Mouse (Mus musculus): Measurements from ENCODE around the gene Flii. TPM values are rescaled to one million over a fixed set of nuclear protein-coding genes. Genes with fewer than 3 reads are reported as not detected.

Flii gene
- polyA plus RNA-seq, 1 experiment from 2014 or later, result 85.7 TPM

- H3K9me3 ChIP-seq (ENCODE audit: control insufficient read depth, low read length), result no peaks in the 10 kb centered on the region
- 81% methylated on average over 3 of the region's 3 CpGs for WGBS
- ATAC-seq, result no peak
- H3K27ac ChIP-seq (ENCODE audit: low read length), result no peak overlapping the region
- no peak overlapping the region for H3K4me2 ChIP-seq (ENCODE audit: low read length)
- no peaks in the 10 kb centered on the region for H3K36me3 ChIP-seq (ENCODE audit: control insufficient read depth, insufficient read depth)
- no peaks in the 10 kb centered on the region for H3K4me1 ChIP-seq (replicated peaks; ENCODE audit: control insufficient read depth, insufficient read depth, low read length)
- no peak overlapping the region for H3K9ac ChIP-seq (replicated peaks; ENCODE audit: low read depth, low read length)
- H3K4me3 ChIP-seq (replicated peaks; ENCODE audit: low read length), result no peak overlapping the region
- no peaks in the 10 kb centered on the region for H3K27me3 ChIP-seq (replicated peaks; ENCODE audit: control insufficient read depth, insufficient read depth, low read length)
Measured at GRCm38 (mm10) chr11:60761681-60762080, 34.6 kb upstream of the Flii start.

- Histone ChIP-seq H3K36me3 (ENCODE audit: control insufficient read depth, insufficient read depth) (peaks cover 11% of the 10 kb centered on the region), H3K9ac (replicated peaks; ENCODE audit: low read depth, low read length) (no peak overlapping the region), H3K27me3 (replicated peaks; ENCODE audit: control insufficient read depth, insufficient read depth, low read length) (no peaks in the 10 kb centered on the region), H3K4me3 (replicated peaks; ENCODE audit: low read length) (no peak overlapping the region), H3K4me1 (replicated peaks; ENCODE audit: control insufficient read depth, insufficient read depth, low read length) (no peaks in the 10 kb centered on the region), H3K9me3 (ENCODE audit: control insufficient read depth, low read length) (no peaks in the 10 kb centered on the region), H3K4me2 (ENCODE audit: low read length) (no peak overlapping the region), H3K27ac (ENCODE audit: low read length) (no peak overlapping the region)
- no peak for ATAC-seq
- 95% methylated on average over 7 of the region's 7 CpGs for WGBS
Measured at GRCm38 (mm10) chr11:60755570-60755969, 28.5 kb upstream of the Flii start.

GRCm38 (mm10) chr11:60740321-60740720, 13.3 kb upstream of the Flii start:
- WGBS, result 70% methylated on average over 3 of the region's 3 CpGs

GRCm38 (mm10) chr11:60737450-60737849, 10.4 kb upstream of the Flii start:
- Histone ChIP-seq H3K27me3 (replicated peaks; ENCODE audit: control insufficient read depth, insufficient read depth, low read length) (no peaks in the 10 kb centered on the region), H3K4me1 (replicated peaks; ENCODE audit: control insufficient read depth, insufficient read depth, low read length) (no peaks in the 10 kb centered on the region), H3K4me2 (ENCODE audit: low read length) (no peak overlapping the region), H3K9ac (replicated peaks; ENCODE audit: low read depth, low read length) (no peak overlapping the region), H3K4me3 (replicated peaks; ENCODE audit: low read length) (no peak overlapping the region), H3K36me3 (ENCODE audit: control insufficient read depth, insufficient read depth) (peaks cover 12% of the 10 kb centered on the region), H3K9me3 (ENCODE audit: control insufficient read depth, low read length) (no peaks in the 10 kb centered on the region), H3K27ac (ENCODE audit: low read length) (no peak overlapping the region)
- no peak for ATAC-seq

More at GRCm38 (mm10) chr11:60740321-60740720, 13.3 kb upstream of the Flii start:
- Histone ChIP-seq H3K4me3 (replicated peaks; ENCODE audit: low read length) (no peak overlapping the region), H3K27me3 (replicated peaks; ENCODE audit: control insufficient read depth, insufficient read depth, low read length) (no peaks in the 10 kb centered on the region), H3K27ac (ENCODE audit: low read length) (no peak overlapping the region), H3K4me2 (ENCODE audit: low read length) (no peak overlapping the region), H3K9me3 (ENCODE audit: control insufficient read depth, low read length) (no peaks in the 10 kb centered on the region), H3K4me1 (replicated peaks; ENCODE audit: control insufficient read depth, insufficient read depth, low read length) (no peaks in the 10 kb centered on the region), H3K9ac (replicated peaks; ENCODE audit: low read depth, low read length) (no peak overlapping the region), H3K36me3 (ENCODE audit: control insufficient read depth, insufficient read depth) (peaks cover 16% of the 10 kb centered on the region)
- no peak for ATAC-seq

- WGBS, result 90% methylated on average over 3 of the region's 3 CpGs
- peaks cover 14% of the 10 kb centered on the region for H3K36me3 ChIP-seq (ENCODE audit: control insufficient read depth, insufficient read depth)
Measured at GRCm38 (mm10) chr11:60736491-60736890, 9.4 kb upstream of the Flii start.

GRCm38 (mm10) chr11:60735191-60735590, 8.1 kb upstream of the Flii start:
- Histone ChIP-seq H3K27ac (ENCODE audit: low read length) (no peak overlapping the region), H3K4me1 (replicated peaks; ENCODE audit: control insufficient read depth, insufficient read depth, low read length) (no peaks in the 10 kb centered on the region), H3K4me2 (ENCODE audit: low read length) (no peak overlapping the region), H3K4me3 (replicated peaks; ENCODE audit: low read length) (no peak overlapping the region), H3K9ac (replicated peaks; ENCODE audit: low read depth, low read length) (no peak overlapping the region), H3K9me3 (ENCODE audit: control insufficient read depth, low read length) (no peaks in the 10 kb centered on the region), H3K36me3 (ENCODE audit: control insufficient read depth, insufficient read depth) (peaks cover 9% of the 10 kb centered on the region), H3K27me3 (replicated peaks; ENCODE audit: control insufficient read depth, insufficient read depth, low read length) (no peaks in the 10 kb centered on the region)
- WGBS, result 74% methylated on average over 5 of the region's 5 CpGs
- no peak for ATAC-seq

More at GRCm38 (mm10) chr11:60736491-60736890, 9.4 kb upstream of the Flii start:
- Histone ChIP-seq H3K9ac (replicated peaks; ENCODE audit: low read depth, low read length) (no peak overlapping the region), H3K4me2 (ENCODE audit: low read length) (no peak overlapping the region), H3K9me3 (ENCODE audit: control insufficient read depth, low read length) (no peaks in the 10 kb centered on the region), H3K4me1 (replicated peaks; ENCODE audit: control insufficient read depth, insufficient read depth, low read length) (no peaks in the 10 kb centered on the region), H3K27ac (ENCODE audit: low read length) (no peak overlapping the region), H3K4me3 (replicated peaks; ENCODE audit: low read length) (no peak overlapping the region), H3K27me3 (replicated peaks; ENCODE audit: control insufficient read depth, insufficient read depth, low read length) (no peaks in the 10 kb centered on the region)
- ATAC-seq, result no peak

GRCm38 (mm10) chr11:60734206-60734605, 7.1 kb upstream of the Flii start:
- Histone ChIP-seq H3K4me1 (replicated peaks; ENCODE audit: control insufficient read depth, insufficient read depth, low read length) (peaks cover 2% of the 10 kb centered on the region), H3K27me3 (replicated peaks; ENCODE audit: control insufficient read depth, insufficient read depth, low read length) (no peaks in the 10 kb centered on the region), H3K9ac (replicated peaks; ENCODE audit: low read depth, low read length) (no peak overlapping the region), H3K4me3 (replicated peaks; ENCODE audit: low read length) (no peak overlapping the region), H3K36me3 (ENCODE audit: control insufficient read depth, insufficient read depth) (peaks cover 9% of the 10 kb centered on the region), H3K9me3 (ENCODE audit: control insufficient read depth, low read length) (no peaks in the 10 kb centered on the region), H3K4me2 (ENCODE audit: low read length) (no peak overlapping the region), H3K27ac (ENCODE audit: low read length) (no peak overlapping the region)
- WGBS, result 80% methylated on average over 2 of the region's 2 CpGs
- ATAC-seq, result no peak

- no peak for ATAC-seq
- WGBS, result 92% methylated on average over 14 of the region's 14 CpGs
Measured at GRCm38 (mm10) chr11:60731251-60731650, 4.2 kb upstream of the Flii start.

GRCm38 (mm10) chr11:60730169-60730568, 3.1 kb upstream of the Flii start:
- Histone ChIP-seq H3K27ac (ENCODE audit: low read length) (no peak overlapping the region), H3K4me1 (replicated peaks; ENCODE audit: control insufficient read depth, insufficient read depth, low read length) (peaks cover 27% of the 10 kb centered on the region), H3K27me3 (replicated peaks; ENCODE audit: control insufficient read depth, insufficient read depth, low read length) (no peaks in the 10 kb centered on the region), H3K9me3 (ENCODE audit: control insufficient read depth, low read length) (no peaks in the 10 kb centered on the region), H3K4me2 (ENCODE audit: low read length) (no peak overlapping the region), H3K36me3 (ENCODE audit: control insufficient read depth, insufficient read depth) (peaks cover 9% of the 10 kb centered on the region), H3K4me3 (replicated peaks; ENCODE audit: low read length) (no peak overlapping the region), H3K9ac (replicated peaks; ENCODE audit: low read depth, low read length) (no peak overlapping the region)
- ATAC-seq, result no peak
- WGBS, result 87% methylated on average over 9 of the region's 9 CpGs

More at GRCm38 (mm10) chr11:60731251-60731650, 4.2 kb upstream of the Flii start:
- Histone ChIP-seq H3K36me3 (ENCODE audit: control insufficient read depth, insufficient read depth) (peaks cover 9% of the 10 kb centered on the region), H3K27me3 (replicated peaks; ENCODE audit: control insufficient read depth, insufficient read depth, low read length) (no peaks in the 10 kb centered on the region), H3K9ac (replicated peaks; ENCODE audit: low read depth, low read length) (no peak overlapping the region), H3K9me3 (ENCODE audit: control insufficient read depth, low read length) (no peaks in the 10 kb centered on the region), H3K4me3 (replicated peaks; ENCODE audit: low read length) (no peak overlapping the region), H3K4me1 (replicated peaks; ENCODE audit: control insufficient read depth, insufficient read depth, low read length) (peaks cover 22% of the 10 kb centered on the region), H3K27ac (ENCODE audit: low read length) (no peak overlapping the region), H3K4me2 (ENCODE audit: low read length) (no peak overlapping the region)

GRCm38 (mm10) chr11:60729217-60729641, 2.2 kb upstream of the Flii start:
- Histone ChIP-seq H3K27ac (ENCODE audit: low read length) (no peak overlapping the region), H3K9ac (replicated peaks; ENCODE audit: low read depth, low read length) (peak overlapping the region; percentile 4; the same call in 1 of the 2 replicates), H3K9me3 (ENCODE audit: control insufficient read depth, low read length) (no peaks in the 10 kb centered on the region), H3K4me1 (replicated peaks; ENCODE audit: control insufficient read depth, insufficient read depth, low read length) (peaks cover 27% of the 10 kb centered on the region), H3K4me2 (ENCODE audit: low read length) (peak overlapping the region; percentile 75), H3K27me3 (replicated peaks; ENCODE audit: control insufficient read depth, insufficient read depth, low read length) (no peaks in the 10 kb centered on the region), H3K36me3 (ENCODE audit: control insufficient read depth, insufficient read depth) (peaks cover 15% of the 10 kb centered on the region), H3K4me3 (replicated peaks; ENCODE audit: low read length) (peak overlapping the region; percentile 63)
- ATAC-seq, result no peak
- 80% methylated on average over 6 of the region's 6 CpGs for WGBS
